In genomic region chr16:44687719-44688420, GRCm38 (mm10) we compare ENCODE assay signal across 11 mouse cellular contexts. TPM values are rescaled to one million over a fixed set of nuclear protein-coding genes. Genes with fewer than 3 reads are reported as not detected.
DNase-seq lines count a peak whose midpoint lies in the region; ATAC-seq lines count a peak whose summit lies in the region.
"Had no signal": no experiment of that assay in that cellular context is flagged by ENCODE, and none has a peak within 500 bp of the region (broad histone marks: within the 10 kb centered on the region; RNA-seq: fewer than 3 reads in every experiment).

No protein-coding gene starts in this region.

- H3K9ac ChIP-seq in hindbrain, embryonic 14.5 days = peak overlapping the region; percentile 32; the same call in 1 of the 2 replicates
- H3K9ac ChIP-seq in midbrain, embryonic 12.5 days (replicated peaks) = 0 out of 2 replicates have a peak overlapping the region, but pooled peaks have one; percentile 24
- H3K9ac ChIP-seq: liver, embryonic 14.5 days had no signal

- H3K4me1 ChIP-seq in embryonic facial prominence, embryonic 10.5 days = peaks cover 47% of the 10 kb centered on the region
- H3K4me1 ChIP-seq in hindbrain, embryonic 14.5 days (replicated peaks; ENCODE audit: control insufficient read depth, insufficient read depth, low read length) = peaks cover 23% of the 10 kb centered on the region
- H3K4me1 ChIP-seq in midbrain, embryonic 12.5 days = peaks cover 40% of the 10 kb centered on the region

- ATAC-seq in hindbrain, embryonic 14.5 days (ENCODE audit: low FRiP score) = peak; percentile 46
- 0 out of 2 replicates have a peak, but pooled peaks have one; percentile 0 for ATAC-seq in midbrain, embryonic 12.5 days (ENCODE audit: low FRiP score, low read depth)
- ATAC-seq in frontal cortex, adult (ENCODE audit: low TSS enrichment) = no peak

- peak overlapping the region; percentile 50 for H3K4me2 ChIP-seq in hindbrain, embryonic 14.5 days (replicated peaks)
- peak overlapping the region; percentile 51 for H3K4me2 ChIP-seq in midbrain, embryonic 12.5 days (replicated peaks)

- no peaks in the 10 kb centered on the region for H3K36me3 ChIP-seq in embryonic facial prominence, embryonic 10.5 days (replicated peaks)
- no peaks in the 10 kb centered on the region for H3K36me3 ChIP-seq in hindbrain, embryonic 14.5 days (replicated peaks; ENCODE audit: control insufficient read depth, insufficient read depth)
- no peaks in the 10 kb centered on the region for H3K36me3 ChIP-seq in midbrain, embryonic 12.5 days

- 4% methylated on average over 18 of the region's 18 CpGs for WGBS in embryonic facial prominence, embryonic 10.5 days
- 2% methylated on average over 18 of the region's 18 CpGs for WGBS in hindbrain, embryonic 14.5 days
- 0% methylated on average over 18 of the region's 18 CpGs for WGBS in midbrain, embryonic 12.5 days

- peak overlapping the region; percentile 92 for H3K27ac ChIP-seq in embryonic facial prominence, embryonic 10.5 days (replicated peaks)
- peak overlapping the region; percentile 75 for H3K27ac ChIP-seq in hindbrain, embryonic 14.5 days
- H3K27ac ChIP-seq in midbrain, embryonic 12.5 days (replicated peaks) = peak overlapping the region; percentile 92
- H3K27ac ChIP-seq: liver, embryonic 14.5 days had no signal

- peak overlapping the region; percentile 48 for H3K4me3 ChIP-seq in embryonic facial prominence, embryonic 10.5 days
- peak overlapping the region; percentile 12; the same call in 1 of the 2 replicates for H3K4me3 ChIP-seq in hindbrain, embryonic 14.5 days (replicated peaks; ENCODE audit: low read length)
- H3K4me3 ChIP-seq in midbrain, embryonic 12.5 days = peak overlapping the region; percentile 30

- peak; percentile 62 for DNase-seq in heart, adult 11 months
- no peak for DNase-seq in heart, postnatal 4 days
- DNase-seq in embryonic facial prominence, embryonic 10.5 days (ENCODE audit: low spot score) = peak; percentile 68
- DNase-seq in hindbrain, embryonic 14.5 days (ENCODE audit: low spot score) = no peak
- DNase-seq in right cerebral cortex, postnatal 25 days = no peak
- no peak for DNase-seq in right cerebral cortex, adult 18-20 months
- DNase-seq: cerebellum, adult 18-20 months; gastrocnemius, postnatal 36 days had no signal

- H3K27me3 ChIP-seq in embryonic facial prominence, embryonic 10.5 days (replicated peaks; ENCODE audit: low read depth, poor library complexity, severe bottlenecking) = peaks cover 9% of the 10 kb centered on the region; the same call in 1 of the 2 replicates
- H3K27me3 ChIP-seq in hindbrain, embryonic 14.5 days (ENCODE audit: control insufficient read depth, insufficient read depth, low read length) = no peaks in the 10 kb centered on the region
- peaks cover 8% of the 10 kb centered on the region; the same call in 1 of the 2 replicates for H3K27me3 ChIP-seq in midbrain, embryonic 12.5 days

- H3K9me3 ChIP-seq in embryonic facial prominence, embryonic 10.5 days = peaks cover under 1% of the 10 kb centered on the region; the same call in 1 of the 2 replicates
- H3K9me3 ChIP-seq in hindbrain, embryonic 14.5 days (ENCODE audit: control insufficient read depth, low read length) = no peaks in the 10 kb centered on the region
- no peaks in the 10 kb centered on the region for H3K9me3 ChIP-seq in midbrain, embryonic 12.5 days

RNA-seq across cellular contexts. Expression of gene Nepro, which starts 36.2 kb away (rescaled TPM):
- 1 to 10 TPM; 6.9 to 7.0 TPM for total RNA-seq in heart, postnatal 4 days (2021)
- polyA plus RNA-seq in embryonic facial prominence, embryonic 10.5 days (2016; fragmentation: Nextera tagmentation; extraction: Ambion mirVana) = 13.4 and 14.1 TPM in 2 replicates
- polyA plus RNA-seq in hindbrain, embryonic 14.5 days (2014; fragmentation: Nextera tagmentation; extraction: Ambion mirVana) = 4.4 and 5.4 TPM in 2 replicates
- 9.5 and 9.9 TPM in 2 replicates for polyA plus RNA-seq in midbrain, embryonic 12.5 days (2016; fragmentation: Nextera tagmentation; extraction: Ambion mirVana)

RNA-seq across cellular contexts. Expression of gene Gtpbp8, which starts 58.3 kb away (rescaled TPM):
- total RNA-seq in heart, postnatal 4 days (2021) = 10 to 100 TPM; 12.4 to 16.9 TPM
- polyA plus RNA-seq in embryonic facial prominence, embryonic 10.5 days (2016; fragmentation: Nextera tagmentation; extraction: Ambion mirVana) = 24.8 and 26.7 TPM in 2 replicates
- polyA plus RNA-seq in hindbrain, embryonic 14.5 days (2014; fragmentation: Nextera tagmentation; extraction: Ambion mirVana) = 41.5 and 43.8 TPM in 2 replicates
- polyA plus RNA-seq in midbrain, embryonic 12.5 days (2016; fragmentation: Nextera tagmentation; extraction: Ambion mirVana) = 37.9 and 40.1 TPM in 2 replicates

Comparison
In these comparisons a context has a peak if more than half of its experiments do, and no peak if none do; other contexts are left out.
1. DNase-seq: peak in heart, adult 11 months (single experiment) and embryonic facial prominence, embryonic 10.5 days (single experiment); none in heart, postnatal 4 days (single experiment), hindbrain, embryonic 14.5 days (single experiment), right cerebral cortex, postnatal 25 days (single experiment) and right cerebral cortex, adult 18-20 months (single experiment).
2. Peak in every context shown above with its lines, with median percentiles within 50 percentile points of each other: H3K27ac ChIP-seq and H3K4me3 ChIP-seq.